27 mouse cellular contexts compared by ENCODE assay signal in genomic region chr16:30886982-30887381, GRCm38 (mm10).
A peak's percentile ranks its signal among the peaks of the same experiment; 100 is the strongest.
DNase-seq lines count a peak whose midpoint lies in the region; ATAC-seq lines count a peak whose summit lies in the region.
"Had no signal": no experiment of that assay in that cellular context is flagged by ENCODE, and none has a peak within 500 bp of the region (broad histone marks: within the 10 kb centered on the region; RNA-seq: fewer than 3 reads in every experiment).

No protein-coding gene starts in this region.

- peak; percentile 21 for DNase-seq in embryo, embryonic 10.5 days (ENCODE audit: low spot score)
- no peak for DNase-seq in embryo, embryonic 10 days (ENCODE audit: low spot score)
- peak; percentile 38 for DNase-seq in testis, postnatal 10 days (ENCODE audit: low spot score)
- DNase-seq in testis, postnatal 14 days (ENCODE audit: low spot score): no peak
- peak; percentile 47 for DNase-seq in mesoderm, embryonic 11.5 days (ENCODE audit: low read depth, low spot score)
- no peak for DNase-seq in kidney, postnatal 14 days
- DNase-seq: adrenal gland, adult 8-10 months; cerebellum, adult 9-11 months; gastrocnemius, postnatal 25 days; heart, adult 2 months; kidney, adult 18-20 months; kidney, postnatal 36 days; layer of hippocampus, adult 9-11 months; left cerebral cortex, postnatal 4 days; liver; liver, postnatal 0 days; lung, postnatal 10 days; right cerebral cortex, postnatal 14 days; thymus, adult 2 months had no signal

- H3K9ac ChIP-seq in neural tube, embryonic 13.5 days: no peak overlapping the region
- no peak overlapping the region for H3K9ac ChIP-seq in heart, embryonic 11.5 days (ENCODE audit: low read depth, low read length)
- H3K9ac ChIP-seq: embryonic facial prominence, embryonic 12.5 days; forebrain, embryonic 15.5 days; liver, postnatal 0 days had no signal

- no peak overlapping the region for H3K4me2 ChIP-seq in neural tube, embryonic 13.5 days
- no peak overlapping the region for H3K4me2 ChIP-seq in heart, embryonic 11.5 days
- H3K4me2 ChIP-seq: embryonic facial prominence, embryonic 12.5 days; forebrain, embryonic 15.5 days had no signal

- peak; percentile 48; the same call in 1 of the 2 replicates for ATAC-seq in neural tube, embryonic 13.5 days (ENCODE audit: low read depth)
- ATAC-seq in heart, embryonic 11.5 days (replicated peaks; ENCODE audit: insufficient number of reproducible peaks, low FRiP score, low TSS enrichment): no peak
- ATAC-seq: forebrain, embryonic 15.5 days; liver, postnatal 0 days; Patski had no signal

- 39% methylated on average over 1 of the region's 1 CpGs for WGBS in neural tube, embryonic 13.5 days
- 54% methylated on average over 1 of the region's 1 CpGs for whole genome bisulfite sequencing in heart, embryonic 11.5 days (ENCODE audit: insufficient replicate concordance)

- H3K36me3 ChIP-seq in neural tube, embryonic 13.5 days: no peaks in the 10 kb centered on the region
- no peaks in the 10 kb centered on the region for H3K36me3 ChIP-seq in heart, embryonic 11.5 days (ENCODE audit: control insufficient read depth, insufficient read depth, low read length)
- H3K36me3 ChIP-seq: embryonic facial prominence, embryonic 12.5 days; forebrain, embryonic 15.5 days had no signal

- H3K4me1 ChIP-seq in neural tube, embryonic 13.5 days (replicated peaks): peaks cover 27% of the 10 kb centered on the region
- 0 out of 2 replicates have a peak, but pooled peaks cover 2% of the 10 kb centered on the region for H3K4me1 ChIP-seq in heart, embryonic 11.5 days (ENCODE audit: control insufficient read depth, insufficient read depth, low read length)
- H3K4me1 ChIP-seq: embryonic facial prominence, embryonic 12.5 days had no signal

- no peaks in the 10 kb centered on the region for H3K9me3 ChIP-seq in neural tube, embryonic 13.5 days
- no peaks in the 10 kb centered on the region for H3K9me3 ChIP-seq in heart, embryonic 11.5 days (replicated peaks; ENCODE audit: control insufficient read depth, low read length)
- H3K9me3 ChIP-seq: embryonic facial prominence, embryonic 12.5 days; forebrain, embryonic 15.5 days had no signal

- H3K27me3 ChIP-seq in neural tube, embryonic 13.5 days: no peaks in the 10 kb centered on the region
- no peaks in the 10 kb centered on the region for H3K27me3 ChIP-seq in heart, embryonic 11.5 days (ENCODE audit: control insufficient read depth, insufficient read depth, low read length)
- H3K27me3 ChIP-seq: embryonic facial prominence, embryonic 12.5 days; forebrain, embryonic 15.5 days; Patski had no signal

- H3K27ac ChIP-seq in neural tube, embryonic 13.5 days (replicated peaks): 0 out of 2 replicates have a peak overlapping the region, but pooled peaks have one; percentile 23
- no peak overlapping the region for H3K27ac ChIP-seq in heart, embryonic 11.5 days (ENCODE audit: low read depth, low read length)
- H3K27ac ChIP-seq: embryonic facial prominence, embryonic 12.5 days; forebrain, embryonic 15.5 days; heart, adult 2 months; left cerebral cortex, adult 2 months had no signal

- no peak overlapping the region for H3K4me3 ChIP-seq in neural tube, embryonic 13.5 days
- H3K4me3 ChIP-seq in heart, embryonic 11.5 days (ENCODE audit: low read depth, low read length): no peak overlapping the region
- H3K4me3 ChIP-seq: embryonic facial prominence, embryonic 12.5 days; erythroblast, embryonic 14.5 days; forebrain, embryonic 15.5 days; heart, adult 2 months; left cerebral cortex, adult 2 months; myocyte had no signal

Comparison
In these comparisons a context has a peak if more than half of its experiments do, and no peak if none do; other contexts are left out.
1. DNase-seq: peak in embryo, embryonic 10.5 days (single experiment), testis, postnatal 10 days (single experiment) and mesoderm, embryonic 11.5 days (single experiment); none in embryo, embryonic 10 days (single experiment), testis, postnatal 14 days (single experiment) and kidney, postnatal 14 days (single experiment).